Mouse (Mus musculus) Patski (cell line): Measurements from ENCODE around the gene Tmem169. TPM values are rescaled to one million over a fixed set of nuclear protein-coding genes. Genes with fewer than 3 reads are reported as not detected.
A peak's percentile ranks its signal among the peaks of the same experiment; 100 is the strongest.
"Not testable (repeated sequence)": the region's sequence is repeated elsewhere in the genome, so short reads cannot be mapped to it uniquely, and the experiment has no call there.

Experiments
- ATAC-seq: fragments of 100-300 bp; one replicate; pipeline ENCODE4 v1.8.0; 2021
- CTCF ChIA-PET: fragments of 350-600 bp; sonication (Branson Sonifier 250); formaldehyde crosslinking; loops from one replicate; lab custom pipeline; 2022; ENCODE audit warnings: inconsistent platforms; lab: Charles Lee
- POLR2A ChIA-PET: fragments of 350-600 bp; sonication (Branson Sonifier 250); formaldehyde crosslinking; loops from one replicate; lab custom pipeline; 2022; ENCODE audit warnings: antibody characterized with exemption, inconsistent platforms; lab: Charles Lee
- DNase-seq: peaks from one replicate; pipeline ENCODE4 v3.0.0-alpha.2; 2011; ENCODE audit warnings: low read depth, low spot score
- H3K27me3 ChIP-seq: fragments of 371-371 bp; one replicate; pipeline ENCODE4 v1.5.1; 2021
- CTCF ChIP-seq: fragments of 100-300 bp; IDR thresholded peaks from one replicate; pipeline ENCODE4 v1.5.1; 2021
- in situ Hi-C: fragments of 300-500 bp; cut with MboI; formaldehyde crosslinking; loops from 3 replicates; pipeline ENCODE4 v1.11.1; 2018; ENCODE audit warnings: low pct_unique_long_range_greater_than_20kb, mixed read lengths
- polyA plus RNA-seq: library from polyadenylated mRNA; unstranded; gene quantifications from one replicate; pipeline ENCODE4 v1.2.3, GENCODE M21; 2021

Gene Tmem169
- polyA plus RNA-seq, result 1.4 TPM

- DNase-seq, result peak; percentile 50
- CTCF ChIA-PET, result interaction anchor here (0.8 kb wide), 1 partner anchor 22 kb away, joined by 3 read pairs; no protein-coding TSS in a partner anchor
- no peaks in the 10 kb centered on the region for H3K27me3 ChIP-seq
- in situ Hi-C loops, result no loop called here
- POLR2A ChIA-PET, result interaction anchor here (1.2 kb wide), 1 partner anchor 28 kb away, joined by 3 read pairs; no protein-coding TSS in a partner anchor
- TF ChIP-seq CTCF, result no peak
- peak; percentile 96 for ATAC-seq
Measured at GRCm38 (mm10) chr1:72283992-72284485, at the start of gene Tmem169, which contains the start of gene Pecr. Gene Tmem169, plus strand, starts transcription at chr1:72284369. Gene Pecr, minus strand, starts transcription at chr1:72284314.

- H3K27me3 ChIP-seq, in situ Hi-C loops, CTCF ChIA-PET, DNase-seq: not testable (repeated sequence)
- POLR2A ChIA-PET, result interaction anchor here (1.5 to 1.9 kb wide), 2 partner anchors 9 to 18 kb away, joined by 3 to 6 read pairs; no protein-coding TSS in a partner anchor
- ATAC-seq, result peak; percentile 79
Measured at GRCm38 (mm10) chr1:72236363-72237006, 47.7 kb upstream of the Tmem169 start.

- in situ Hi-C loops, result no loop called here
- DNase-seq (no peak), ATAC-seq (peak; percentile 53)
- no peaks in the 10 kb centered on the region for H3K27me3 ChIP-seq
- TF ChIP-seq CTCF, result no peak
- POLR2A ChIA-PET, result interaction anchor here (0.6 to 1.9 kb wide), 4 partner anchors 10 to 334 kb away, joined by 3 to 6 read pairs (median 5); no protein-coding TSS in a partner anchor
- CTCF ChIA-PET, result no interaction called here
Measured at GRCm38 (mm10) chr1:72237007-72237775, 47.0 kb upstream of the Tmem169 start.

GRCm38 (mm10) chr1:72238016-72238580 lies 46.1 kb upstream of the Tmem169 start:
- no peak for ATAC-seq
- in situ Hi-C loops, result no loop called here
- ChIA-PET CTCF (interaction anchor here (1.3 kb wide), 1 partner anchor 11 kb away, joined by 3 read pairs; no protein-coding TSS in a partner anchor), POLR2A (interaction anchor here (1.9 kb wide), 1 partner anchor 17 kb away, joined by 6 read pairs; no protein-coding TSS in a partner anchor)
- no peak for TF ChIP-seq CTCF
- H3K27me3 ChIP-seq, result no peaks in the 10 kb centered on the region
- DNase-seq, result no peak

- POLR2A ChIA-PET, DNase-seq, ATAC-seq, CTCF ChIA-PET, in situ Hi-C loops, H3K27me3 ChIP-seq: not testable (repeated sequence)
Measured at GRCm38 (mm10) chr1:72239113-72239512, 45.1 kb upstream of the Tmem169 start.

- DNase-seq (no peak), ATAC-seq (no peak)
- H3K27me3 ChIP-seq, result no peaks in the 10 kb centered on the region
- ChIA-PET CTCF (interaction anchor here (1.2 kb wide), 1 partner anchor 15 kb away, joined by 3 read pairs; no protein-coding TSS in a partner anchor), POLR2A (interaction anchor here (2.5 kb wide), 1 partner anchor 12 kb away, joined by 20 read pairs; no protein-coding TSS in a partner anchor)
- in situ Hi-C loops, result loop anchor here (10.0 kb wide), 1 partner anchor 592 kb away; no protein-coding TSS in a partner anchor
- TF ChIP-seq CTCF, result no peak
Measured at GRCm38 (mm10) chr1:72242581-72243143, 41.5 kb upstream of the Tmem169 start.

- ATAC-seq (peak; percentile 96), DNase-seq (no peak)
- no peak for TF ChIP-seq CTCF
- in situ Hi-C loops, result loop anchor here (10.0 kb wide), 1 partner anchor 591 kb away; no protein-coding TSS in a partner anchor
- H3K27me3 ChIP-seq, result no peaks in the 10 kb centered on the region
- ChIA-PET POLR2A (interaction anchor here (1.9 to 2.5 kb wide), 2 partner anchors 11 to 17 kb away, joined by 5 to 20 read pairs; no protein-coding TSS in a partner anchor), CTCF (interaction anchor here (1.2 kb wide), 1 partner anchor 16 kb away, joined by 3 read pairs; no protein-coding TSS in a partner anchor)
Measured at GRCm38 (mm10) chr1:72243656-72244316, 40.4 kb upstream of the Tmem169 start.

- TF ChIP-seq CTCF, result no peak
- peak; percentile 74 for ATAC-seq
- H3K27me3 ChIP-seq, result no peaks in the 10 kb centered on the region
- POLR2A ChIA-PET, result interaction anchor here (1.9 to 2.5 kb wide), 2 partner anchors 10 to 18 kb away, joined by 5 to 20 read pairs; no protein-coding TSS in a partner anchor
- in situ Hi-C loops, result loop anchor here (10.0 kb wide), 1 partner anchor 590 kb away; no protein-coding TSS in a partner anchor
- CTCF ChIA-PET, result no interaction called here
- DNase-seq, result no peak
Measured at GRCm38 (mm10) chr1:72244317-72245036, 39.7 kb upstream of the Tmem169 start.

GRCm38 (mm10) chr1:72248226-72248737 lies 35.9 kb upstream of the Tmem169 start:
- in situ Hi-C loops, result loop anchor here (10.0 kb wide), 1 partner anchor 587 kb away; no protein-coding TSS in a partner anchor
- ATAC-seq, DNase-seq, H3K27me3 ChIP-seq, CTCF ChIA-PET: not testable (repeated sequence)
- POLR2A ChIA-PET, result interaction anchor here (0.6 kb wide), 1 partner anchor 36 kb away, joined by 3 read pairs; the partner anchor contains the start of gene Mreg
